Mouse (Mus musculus): ENCODE results near the gene Hist2h2be.

GRCm38 (mm10) chr3:96199731-96200130 lies 21.2 kb upstream of the Hist2h2be start:
- TF ChIP-seq CTCF (IDR thresholded peaks at IDR 0.05; ENCODE audit: low read depth): no peak
- no peak for TF ChIP-seq EP300 (optimal IDR thresholded peaks at IDR 0.05)
